Mouse (Mus musculus): ENCODE results near the gene Cdc42bpg.

DNA sequence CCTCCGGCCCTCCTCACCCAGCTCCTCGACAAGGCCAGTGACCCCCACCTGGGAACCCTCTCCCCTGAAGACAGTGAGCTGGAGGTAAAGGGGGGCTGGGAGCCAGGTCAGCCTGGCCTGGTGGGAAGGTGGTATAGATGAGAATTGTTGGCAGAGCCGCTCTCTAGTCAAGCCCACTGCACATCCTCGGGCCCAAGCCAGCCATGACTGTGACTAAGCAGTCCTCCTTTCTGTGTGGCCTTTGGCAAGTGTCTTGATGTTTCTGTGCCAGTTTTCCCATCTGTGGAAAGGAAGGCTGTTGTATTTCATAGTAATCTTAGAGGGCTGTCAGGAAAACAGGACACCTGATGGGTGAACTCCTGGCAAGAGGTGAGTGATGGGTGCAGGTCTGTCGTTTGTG, 37.7 kb downstream of the Cdc42bpg start:
- TF ChIP-seq CTCF (IDR thresholded peaks at IDR 0.05 in 2 of 3, conservative IDR thresholded peaks at IDR 0.05 in 1 of 3; ENCODE audit: control insufficient read depth in 1 of 3, insufficient read depth in 1 of 3, low read depth in 2 of 3, low read length in 3 of 3, poor library complexity in 1 of 3, severe bottlenecking in 1 of 3) (no peak), NELFE (IDR thresholded peaks at IDR 0.05; ENCODE audit: low read depth, low read length) (no peak), NRF1 (IDR thresholded peaks at IDR 0.05; ENCODE audit: insufficient read depth, low read depth, low read length, poor library complexity, severe bottlenecking) (no peak), SIN3A (IDR thresholded peaks at IDR 0.05; ENCODE audit: low read length) (no peak), POLR2A (IDR thresholded peaks at IDR 0.05; ENCODE audit: control insufficient read depth in 1 of 2, insufficient read depth in 1 of 2, low read depth in 1 of 2, low read length in 2 of 2, poor library complexity in 1 of 2) (no peak), USF1 (IDR thresholded peaks at IDR 0.05; ENCODE audit: low read depth, low read length) (no peak), TCF12 (IDR thresholded peaks at IDR 0.05; ENCODE audit: low read depth, low read length) (no peak), GATA1 (IDR thresholded peaks at IDR 0.05; ENCODE audit: low read depth, low read length) (no peak), RCOR1 (IDR thresholded peaks at IDR 0.05; ENCODE audit: low read depth, low read length) (no peak), ZC3H11A (IDR thresholded peaks at IDR 0.05; ENCODE audit: low read depth, low read length) (no peak), ZNF384 (IDR thresholded peaks at IDR 0.05; ENCODE audit: low read depth, low read length) (no peak), ETS1 (IDR thresholded peaks at IDR 0.05; ENCODE audit: low read depth, low read length) (no peak), EP300 (IDR thresholded peaks at IDR 0.05; ENCODE audit: low read depth in 1 of 2, low read length in 2 of 2) (no peak)

Measured in MEL (cell line).